Mouse (Mus musculus) left cerebral cortex, postnatal 4 days (tissue): ENCODE measurements around the gene Zfp36l1. TPM values are rescaled to one million over a fixed set of nuclear protein-coding genes. Genes with fewer than 3 reads are reported as not detected.

Experiments used
- DNase-seq: peaks from one replicate; pipeline ENCODE4 v3.0.0-alpha.2; 2022
- intact Hi-C: fragments of 180-260 bp; cut with DNase I; formaldehyde crosslinking; loops from one replicate; pipeline ENCODE4 v1.15.1; 2025
- total RNA-seq, 2 experiments: library from RNA; stranded (reverse); gene quantifications; 2 replicates each; pipeline ENCODE4 v1.2.3; 2021

Gene Zfp36l1
- total RNA-seq, 2 experiments from 2014 or later = 47.2 to 54.4 TPM

DNA sequence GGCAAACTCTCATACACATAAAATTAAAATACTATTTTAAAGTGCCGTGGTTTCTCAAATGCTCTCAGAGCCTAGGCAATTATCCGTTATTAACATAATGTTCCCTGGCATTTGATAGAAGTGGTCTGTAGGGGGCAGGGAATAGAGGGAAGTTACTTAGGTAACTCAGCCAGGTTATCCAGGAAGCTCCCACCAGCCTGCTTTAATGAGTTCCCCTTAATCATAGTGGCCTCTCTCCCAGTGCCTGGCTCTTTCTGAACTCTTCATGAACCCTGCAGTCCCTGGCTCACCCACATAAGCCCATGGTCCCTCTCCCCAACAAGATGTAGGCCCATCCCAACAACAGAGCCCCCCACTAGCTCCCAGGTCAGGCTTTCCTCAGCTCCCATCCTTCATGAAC lies 31.4 kb downstream of the Zfp36l1 start:
- intact Hi-C loops = no loop called here
- no peak for DNase-seq

DNA sequence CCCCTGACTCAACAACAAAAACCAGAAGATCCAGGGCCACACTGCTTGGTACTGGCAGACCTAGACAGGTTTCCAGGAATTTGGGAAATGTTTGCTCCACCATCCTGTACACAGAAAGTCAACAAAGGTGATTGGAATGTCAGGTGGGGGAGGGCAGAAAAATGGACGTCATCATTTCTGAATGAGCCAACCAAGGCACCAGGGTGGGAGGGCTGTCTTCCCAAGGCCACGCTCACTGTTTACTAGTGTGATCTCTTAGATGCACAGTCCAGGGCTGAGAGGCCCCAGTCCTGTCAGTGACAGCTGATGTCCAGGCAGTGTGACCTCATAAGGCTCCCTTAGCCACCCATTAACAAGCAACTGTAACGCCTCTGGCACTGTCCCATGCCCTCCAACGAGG lies 32.9 kb downstream of the Zfp36l1 start:
- DNase-seq = no peak
- intact Hi-C loops = no loop called here

DNA sequence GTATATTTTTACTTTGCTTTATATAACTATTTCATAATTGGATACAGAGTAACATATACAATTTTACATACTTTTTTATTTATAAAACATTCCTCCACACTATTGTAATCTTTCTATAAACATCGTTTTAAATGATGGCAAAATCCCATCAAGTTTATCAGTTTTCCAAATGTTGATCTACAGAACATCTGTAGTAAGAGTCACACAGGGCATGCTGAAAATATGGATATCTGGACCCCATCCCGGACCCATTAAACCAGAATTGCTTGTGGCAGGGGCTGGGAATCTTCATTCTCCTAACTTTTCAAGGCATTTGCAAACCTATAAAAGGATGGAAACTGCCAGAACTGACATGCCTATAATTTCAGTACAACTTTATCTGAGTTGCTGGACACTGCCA lies 38.5 kb downstream of the Zfp36l1 start:
- DNase-seq = no peak
- intact Hi-C loops = no loop called here

DNA sequence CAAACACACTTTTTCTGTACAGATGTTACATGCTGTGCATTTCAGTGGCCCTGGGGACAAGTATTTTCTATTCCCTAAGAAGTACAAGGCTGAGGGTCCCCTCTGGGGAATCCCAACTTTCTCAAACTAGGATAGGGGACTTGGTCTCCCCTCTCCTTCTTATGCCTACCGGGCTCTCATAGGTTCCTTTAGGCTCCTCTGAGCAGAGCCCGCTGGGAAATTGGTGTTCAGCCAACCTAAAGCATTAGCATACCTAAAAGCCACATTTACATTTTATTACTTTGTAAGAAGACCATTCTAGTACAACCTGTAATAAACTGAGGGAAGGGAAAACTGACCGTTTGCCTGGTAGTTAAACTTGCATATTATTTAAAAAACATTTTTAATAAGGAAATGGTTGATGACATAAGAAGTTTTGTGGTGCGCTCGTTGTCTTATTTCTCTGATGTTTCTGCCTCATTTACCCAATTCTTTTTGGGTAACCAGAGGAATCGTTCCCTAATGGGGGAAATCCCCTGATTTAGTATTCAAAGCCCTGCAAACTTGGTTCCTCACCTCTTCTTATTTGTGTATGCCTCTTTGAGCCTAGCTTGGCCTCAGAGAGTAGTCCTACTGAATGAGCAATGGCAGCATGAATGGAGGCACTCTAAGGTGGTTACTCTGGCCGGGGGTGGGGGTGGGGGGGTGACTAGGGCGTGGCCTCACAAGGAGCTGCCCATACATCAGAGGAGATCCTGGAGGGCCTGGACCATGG lies 42.1 kb downstream of the Zfp36l1 start:
- intact Hi-C loops = no loop called here
- no peak for DNase-seq

DNA sequence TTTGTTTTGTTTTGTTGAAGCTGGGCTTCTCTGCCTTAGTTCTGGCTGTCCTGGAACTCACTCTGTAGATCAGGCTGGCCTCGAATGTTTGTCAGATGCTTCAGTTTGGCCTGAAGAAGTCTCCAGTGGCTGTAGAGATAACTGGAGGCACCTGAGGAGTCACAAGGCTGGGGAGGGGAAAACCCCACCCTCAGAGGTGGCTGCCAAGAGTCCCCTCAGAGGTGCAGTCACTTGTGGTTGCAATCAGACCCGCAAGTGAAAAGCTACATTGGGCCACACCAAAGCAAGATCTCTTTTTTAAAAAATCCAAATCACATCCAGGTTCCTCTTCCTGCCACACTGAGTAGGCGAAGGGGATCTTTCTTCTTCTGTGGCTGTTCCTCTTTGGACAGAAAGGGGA lies 43.8 kb downstream of the Zfp36l1 start:
- no peak for DNase-seq
- intact Hi-C loops = no loop called here

DNA sequence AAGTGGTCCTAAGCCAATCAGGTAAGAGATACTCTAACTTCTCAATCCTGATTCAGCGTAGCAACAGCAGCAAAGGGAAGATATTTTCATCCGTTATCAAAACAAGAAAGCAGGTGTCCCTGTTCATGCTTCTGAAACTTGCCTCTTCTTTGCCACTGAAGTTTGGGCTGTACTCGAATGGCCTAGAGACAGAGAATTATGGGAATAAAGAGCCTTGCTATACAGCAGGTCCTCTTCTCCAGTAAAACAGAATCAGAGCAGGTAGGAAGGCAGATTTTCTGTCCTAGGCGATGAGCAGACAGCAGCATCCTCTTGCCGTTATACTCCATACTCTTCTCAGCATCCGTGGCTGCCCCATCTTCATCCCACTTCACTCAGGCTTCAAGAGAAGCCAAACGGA lies 44.8 kb downstream of the Zfp36l1 start:
- DNase-seq = no peak
- intact Hi-C loops = no loop called here

DNA sequence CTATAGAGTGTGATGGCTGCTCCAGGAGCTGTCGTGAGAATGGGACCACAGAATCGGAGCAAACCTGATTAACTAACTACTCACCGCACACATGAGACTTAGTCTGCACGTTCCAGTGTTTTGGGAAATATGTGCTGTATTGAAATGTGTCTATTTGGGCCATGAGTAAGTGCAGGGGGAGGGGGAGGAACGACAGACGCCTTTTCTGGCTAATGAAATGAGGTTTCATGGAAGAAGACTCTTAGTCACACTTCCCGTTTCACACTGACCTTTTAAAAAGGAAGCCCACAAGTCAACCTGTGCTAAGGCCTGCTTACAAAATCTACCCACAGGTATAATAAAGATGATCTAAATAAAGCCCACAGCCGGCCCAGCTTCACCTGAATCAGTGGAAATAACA lies 47.8 kb downstream of the Zfp36l1 start:
- no peak for DNase-seq
- intact Hi-C loops = no loop called here

DNA sequence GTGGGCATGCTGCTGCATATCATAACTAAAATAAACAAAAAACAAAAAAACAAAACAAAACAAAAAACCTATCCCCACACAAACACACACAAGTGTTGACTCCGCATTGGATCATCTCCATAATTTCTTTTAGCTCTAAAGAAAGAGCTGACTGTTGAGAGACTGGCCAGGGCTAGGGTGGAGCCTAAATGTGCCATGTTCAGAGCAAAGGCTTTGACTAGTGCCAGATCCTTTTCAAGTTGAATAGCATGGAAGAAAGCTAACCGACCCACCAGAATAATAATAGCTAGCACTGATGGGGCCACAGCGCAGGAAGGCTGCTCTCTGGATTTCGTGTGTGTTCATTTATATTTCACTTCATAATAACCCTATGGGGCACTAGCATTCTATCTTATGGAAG lies 48.5 kb downstream of the Zfp36l1 start:
- peak; percentile 40 for DNase-seq
- intact Hi-C loops = no loop called here

DNA sequence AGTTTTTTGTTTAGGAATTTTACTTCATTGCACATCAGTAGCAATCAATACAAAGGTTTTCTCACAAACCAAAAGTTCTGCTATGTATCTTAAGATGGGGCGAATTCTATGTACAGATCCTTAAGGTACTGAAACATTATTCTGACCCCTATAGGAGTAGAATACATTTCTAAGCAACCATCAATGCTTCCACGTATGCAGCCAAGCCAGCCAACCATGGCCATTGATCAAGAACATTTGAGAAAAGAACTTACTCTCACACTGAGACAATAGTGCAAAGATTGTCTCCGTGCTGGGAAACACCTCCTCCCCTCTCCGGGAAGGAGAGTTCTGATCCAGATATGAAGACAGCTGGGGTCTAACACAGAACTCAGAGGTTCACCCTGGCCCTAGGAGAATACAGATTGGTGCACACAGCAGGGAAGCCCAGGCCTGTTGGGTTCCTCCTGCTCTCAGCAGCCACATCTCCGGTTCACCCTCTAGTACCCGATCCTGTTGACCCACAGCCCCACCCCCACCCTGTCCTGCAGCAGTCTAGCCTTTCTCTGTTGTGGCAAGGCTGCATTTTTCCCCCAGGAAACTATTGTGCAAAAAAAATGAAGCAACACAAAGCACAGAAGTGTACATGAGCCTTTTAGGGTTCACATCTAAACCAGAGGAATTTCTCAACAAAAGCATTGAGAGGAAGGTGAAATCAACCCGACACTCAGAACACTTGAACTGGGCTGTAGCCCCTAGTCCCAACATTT lies 49.2 kb downstream of the Zfp36l1 start:
- intact Hi-C loops = no loop called here
- no peak for DNase-seq

DNA sequence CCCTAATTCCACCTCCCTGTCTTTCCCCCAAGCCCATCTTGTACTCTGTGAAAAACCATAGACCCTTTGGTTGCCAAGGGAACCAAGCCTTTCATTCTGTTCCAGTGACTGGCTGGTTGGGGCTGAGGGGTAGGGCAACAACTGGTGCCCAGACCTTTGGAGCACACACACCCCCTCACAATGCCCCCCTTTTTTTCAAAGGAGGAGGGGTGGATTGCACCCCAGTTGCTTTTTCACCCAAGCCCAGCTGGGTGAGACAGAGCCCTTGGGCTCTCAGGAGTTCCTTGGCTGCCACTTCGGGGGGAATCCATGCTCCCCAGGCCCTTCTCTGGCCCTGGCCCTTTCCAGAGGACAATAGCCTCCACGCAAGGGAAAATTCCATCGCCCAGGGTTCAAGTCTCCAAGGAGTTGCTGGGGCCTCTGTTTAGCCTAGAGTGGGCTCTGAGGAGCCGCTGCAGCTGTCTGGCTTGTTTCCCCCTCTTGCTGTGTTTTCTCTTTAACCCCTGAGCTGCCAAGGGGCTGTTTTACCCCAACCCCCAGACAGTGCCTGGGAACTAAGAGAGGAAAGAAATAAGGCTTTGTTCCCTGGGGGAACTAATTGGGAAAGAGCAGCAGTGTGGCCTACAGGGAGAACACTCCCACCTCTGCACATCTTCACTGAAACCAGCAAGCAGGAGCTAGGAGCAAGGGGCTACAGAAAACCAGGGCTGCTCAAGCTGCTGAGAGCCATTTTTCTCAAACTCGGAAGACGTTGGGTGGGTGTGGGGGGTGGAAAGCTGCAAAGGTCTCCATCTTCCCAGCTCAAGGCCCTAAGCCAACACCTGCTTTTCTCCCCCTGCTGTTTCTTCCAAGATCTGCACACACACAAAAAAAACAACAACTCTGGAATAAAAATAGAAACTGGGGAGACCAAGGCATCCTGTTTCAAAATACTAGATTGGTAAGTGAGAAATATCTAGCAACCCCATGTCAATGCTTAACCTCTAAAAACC lies 50.1 kb downstream of the Zfp36l1 start:
- intact Hi-C loops = no loop called here
- DNase-seq = peak; percentile 75

DNA sequence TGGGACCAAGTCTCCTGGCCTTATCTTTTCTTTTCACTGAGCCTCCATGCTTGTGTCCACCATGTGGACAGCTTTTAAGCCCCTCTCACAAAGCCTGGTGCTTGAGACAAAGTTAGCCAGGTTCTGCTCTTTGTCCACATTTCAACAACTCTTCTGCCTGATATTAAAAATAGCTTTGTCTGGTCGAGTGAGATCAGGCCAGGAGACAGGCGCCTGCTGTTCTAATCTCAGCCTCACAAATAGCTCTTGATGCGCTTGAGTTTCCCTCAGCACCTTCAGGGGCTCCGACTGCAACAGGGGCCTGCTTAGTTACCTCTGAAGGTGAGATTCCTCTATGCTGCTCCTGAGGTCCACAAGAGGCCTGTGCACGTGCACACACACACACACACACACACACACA lies 51.0 kb downstream of the Zfp36l1 start:
- no peak for DNase-seq
- intact Hi-C loops = no loop called here

DNA sequence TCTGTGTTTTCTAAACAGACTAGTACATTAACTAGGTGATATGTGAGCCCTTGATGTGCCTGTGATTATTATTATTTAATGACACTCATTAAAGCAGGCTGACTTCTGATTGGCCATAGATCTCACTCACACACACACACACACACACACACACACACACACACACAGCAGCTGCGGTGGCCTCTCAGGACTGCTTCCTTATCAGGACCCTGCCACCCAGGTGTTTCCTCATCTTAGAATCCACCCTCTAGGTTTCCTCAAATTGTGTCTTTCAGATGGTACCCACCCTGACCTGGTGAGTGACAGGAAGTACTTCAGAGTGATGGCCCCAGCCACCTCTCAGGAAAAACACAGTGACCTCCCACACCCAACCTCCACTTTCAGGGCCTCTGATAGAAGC lies 52.0 kb downstream of the Zfp36l1 start:
- DNase-seq = no peak
- intact Hi-C loops = no loop called here

DNA sequence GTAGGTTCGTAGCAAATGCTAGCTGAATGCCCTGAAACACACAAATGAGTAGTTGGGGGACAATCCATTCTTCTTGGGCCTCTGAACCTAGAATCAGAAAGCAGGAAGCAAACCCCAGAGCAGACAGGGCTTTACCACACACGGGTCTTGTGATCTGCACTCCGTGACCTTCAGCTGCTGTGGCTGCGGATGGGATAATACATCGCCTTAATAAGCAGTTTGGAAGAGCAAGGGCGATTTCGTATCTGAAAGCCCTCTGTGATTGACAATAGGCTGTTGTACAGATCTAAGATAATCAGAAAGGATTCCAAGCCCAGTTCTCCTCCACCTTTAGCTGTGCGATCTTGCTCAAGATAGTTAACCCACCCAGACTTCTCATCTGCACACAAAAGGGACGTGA lies 52.5 kb downstream of the Zfp36l1 start:
- no peak for DNase-seq
- intact Hi-C loops = no loop called here

DNA sequence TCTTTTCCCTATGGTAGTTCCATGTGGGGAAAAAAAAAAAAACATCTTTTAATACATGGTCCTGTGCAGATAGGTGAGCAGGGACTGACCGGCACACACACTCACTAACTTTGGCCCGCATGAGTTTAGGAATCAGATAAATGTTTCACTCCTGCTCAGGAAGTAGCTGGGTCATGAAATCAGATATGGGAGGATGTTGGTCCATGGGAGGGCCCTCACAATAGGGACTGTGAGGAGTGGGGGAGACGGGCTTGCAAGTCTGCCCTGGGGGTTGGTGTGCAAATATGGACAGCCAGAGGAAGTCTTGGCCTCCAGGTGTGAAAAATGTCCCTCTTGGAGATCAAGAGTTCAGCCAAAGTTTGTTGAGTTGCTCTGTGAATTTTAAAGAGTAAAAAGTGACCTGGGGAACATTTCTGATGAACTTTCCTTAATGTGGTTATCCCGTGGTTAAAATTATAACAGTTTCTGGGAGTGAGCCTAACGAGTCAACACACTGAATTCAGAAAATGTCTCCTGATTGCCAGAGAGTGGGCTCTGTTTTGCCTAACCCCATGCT lies 53.0 kb downstream of the Zfp36l1 start:
- no peak for DNase-seq
- intact Hi-C loops = no loop called here

Other genes with a start within 250 kb of the Zfp36l1 start
- gene Actn1, start 147.4 kb upstream of the Zfp36l1 start, total RNA-seq = 10 to 100 TPM; 65.4 to 68.2 TPM